Mouse (Mus musculus) midbrain, embryonic 13.5 days (tissue): Measurements from ENCODE around the gene Prss57. TPM values are rescaled to one million over a fixed set of nuclear protein-coding genes. Genes with fewer than 3 reads are reported as not detected.

Experiments used
- polyA plus RNA-seq: library from polyadenylated mRNA; unstranded; fragments of >200 nt; fragmentation: Nextera tagmentation; extraction: Ambion mirVana; gene quantifications from 2 replicates; pipeline ENCODE4 v1.2.1, GENCODE M21; 2015

The Prss57 gene
- polyA plus RNA-seq, 1 experiment from 2014 or later: not detected

Other genes starting within 250 kb of the Prss57 start
- gene Mier2, start 235.8 kb downstream of the Prss57 start, polyA plus RNA-seq: 50.4 and 61.4 TPM in 2 replicates
- gene Theg, start 203.6 kb downstream of the Prss57 start, polyA plus RNA-seq: not detected in 2 replicates
- gene C2cd4c, start 176.9 kb downstream of the Prss57 start, polyA plus RNA-seq: 0.24 and 0.28 TPM in 2 replicates
- 18.4 and 20.5 TPM in 2 replicates for gene Shc2, start 153.0 kb downstream of the Prss57 start, polyA plus RNA-seq
- 0.27 TPM in 1 of 2 replicates, not detected in the other for gene Odf3l2, start 145.2 kb downstream of the Prss57 start, polyA plus RNA-seq
- gene Madcam1, start 126.4 kb downstream of the Prss57 start, polyA plus RNA-seq: 0.50 and 0.90 TPM in 2 replicates
- gene Tpgs1, start 121.6 kb downstream of the Prss57 start, polyA plus RNA-seq: 80.8 and 84.1 TPM in 2 replicates
- gene Cdc34, start 108.8 kb downstream of the Prss57 start, polyA plus RNA-seq: 109 and 110 TPM in 2 replicates
- 1.4 and 1.7 TPM in 2 replicates for gene Gzmm, start 101.9 kb downstream of the Prss57 start, polyA plus RNA-seq
- gene Bsg, start 86.5 kb downstream of the Prss57 start, polyA plus RNA-seq: 564 and 608 TPM in 2 replicates
- gene Hcn2, start 74.3 kb downstream of the Prss57 start, polyA plus RNA-seq: 0.18 and 0.43 TPM in 2 replicates
- gene Polrmt, start 44.4 kb downstream of the Prss57 start, polyA plus RNA-seq: 38.5 and 43.9 TPM in 2 replicates
- 1.1 and 1.3 TPM in 2 replicates for gene Fgf22, start 35.9 kb downstream of the Prss57 start, polyA plus RNA-seq
- gene Rnf126, start 24.0 kb downstream of the Prss57 start, polyA plus RNA-seq: 71.5 and 82.3 TPM in 2 replicates
- gene Fstl3, start 13.7 kb downstream of the Prss57 start, polyA plus RNA-seq: 0.63 and 1.1 TPM in 2 replicates
- gene Palm, start 2.6 kb upstream of the Prss57 start, polyA plus RNA-seq: 246 and 261 TPM in 2 replicates
- 0.36 and 0.85 TPM in 2 replicates for gene Misp, start 30.0 kb upstream of the Prss57 start, polyA plus RNA-seq
- gene Ptbp1, start 63.5 kb upstream of the Prss57 start, polyA plus RNA-seq: 106 and 116 TPM in 2 replicates
- 14.9 and 16.9 TPM in 2 replicates for gene Prtn3, start 83.5 kb upstream of the Prss57 start, polyA plus RNA-seq
- 426 and 432 TPM in 2 replicates for gene Plppr3, start 83.7 kb upstream of the Prss57 start, polyA plus RNA-seq
- not detected in 2 replicates for gene Elane, start 95.3 kb upstream of the Prss57 start, polyA plus RNA-seq
- not detected in 2 replicates for gene Cfd, start 99.9 kb upstream of the Prss57 start, polyA plus RNA-seq
- gene Med16, start 118.0 kb upstream of the Prss57 start, polyA plus RNA-seq: 62.9 and 69.1 TPM in 2 replicates
- gene Gm26602, start 119.9 kb upstream of the Prss57 start, polyA plus RNA-seq: 17.5 and 34.1 TPM in 2 replicates
- 2.2 and 2.3 TPM in 2 replicates for gene Kiss1r, start 126.0 kb upstream of the Prss57 start, polyA plus RNA-seq
- 231 TPM in 2 replicates for gene R3hdm4, start 130.2 kb upstream of the Prss57 start, polyA plus RNA-seq
- gene Arid3a, start 136.1 kb upstream of the Prss57 start, polyA plus RNA-seq: 3.8 and 3.9 TPM in 2 replicates
- 76.7 and 78.4 TPM in 2 replicates for gene Wdr18, start 169.2 kb upstream of the Prss57 start, polyA plus RNA-seq
- gene Grin3b, start 179.8 kb upstream of the Prss57 start, polyA plus RNA-seq: 0.24 and 0.57 TPM in 2 replicates
- gene Tmem259, start 193.4 kb upstream of the Prss57 start, polyA plus RNA-seq: 13.7 and 16.7 TPM in 2 replicates
- 29.5 and 37.1 TPM in 2 replicates for gene Cnn2, start 197.6 kb upstream of the Prss57 start, polyA plus RNA-seq
- gene Abca7, start 205.5 kb upstream of the Prss57 start, polyA plus RNA-seq: 5.4 and 5.8 TPM in 2 replicates
- 1.5 and 1.6 TPM in 2 replicates for gene Arhgap45, start 225.7 kb upstream of the Prss57 start, polyA plus RNA-seq
- gene Polr2e, start 248.8 kb upstream of the Prss57 start, polyA plus RNA-seq: 159 and 174 TPM in 2 replicates